Mouse (Mus musculus): ENCODE measurements around the gene Pou2f3. TPM values are rescaled to one million over a fixed set of nuclear protein-coding genes. Genes with fewer than 3 reads are reported as not detected.

Pou2f3 gene
- polyA plus RNA-seq, 1 experiment = 0.14 TPM

- DNase-seq = no peak
- TF ChIP-seq POLR2A (IDR thresholded peaks at IDR 0.05; ENCODE audit: low read depth, low read length) = no peak
- no peak for TF ChIP-seq CTCF (conservative IDR thresholded peaks at IDR 0.05; ENCODE audit: insufficient read depth, insufficient read length, low read depth, low read length)
- Histone ChIP-seq H3K36me3 (ENCODE audit: control insufficient read depth, insufficient read depth, low read length) (no peaks in the 10 kb centered on the region), H3K27ac (ENCODE audit: insufficient read depth, low read depth, low read length) (no peak overlapping the region), H3K4me3 (ENCODE audit: insufficient read depth, low read depth, low read length) (no peak overlapping the region), H3K4me1 (ENCODE audit: control insufficient read depth, insufficient read depth, low read length) (peaks cover 52% of the 10 kb centered on the region), H3K27me3 (replicated peaks; ENCODE audit: control insufficient read depth, insufficient read depth, low read length) (no peaks in the 10 kb centered on the region)
- WGBS = 35% methylated on average over 5 of the region's 5 CpGs
These were observed 22.1 kb upstream of the Pou2f3 start for GRCm38 (mm10) chr9:43232286-43232685.

GRCm38 (mm10) chr9:43231805-43232204, 21.6 kb upstream of the Pou2f3 start:
- H3K27me3 ChIP-seq (replicated peaks; ENCODE audit: control insufficient read depth, insufficient read depth, low read length) = no peaks in the 10 kb centered on the region
- no peaks in the 10 kb centered on the region for H3K36me3 ChIP-seq (ENCODE audit: control insufficient read depth, insufficient read depth, low read length)
- H3K4me3 ChIP-seq (ENCODE audit: insufficient read depth, low read depth, low read length) = no peak overlapping the region
- no peak for TF ChIP-seq POLR2A (IDR thresholded peaks at IDR 0.05; ENCODE audit: low read depth, low read length)
- no peak for TF ChIP-seq CTCF (conservative IDR thresholded peaks at IDR 0.05; ENCODE audit: insufficient read depth, insufficient read length, low read depth, low read length)
- WGBS = 73% methylated on average over 4 of the region's 4 CpGs
- peaks cover 52% of the 10 kb centered on the region for H3K4me1 ChIP-seq (ENCODE audit: control insufficient read depth, insufficient read depth, low read length)
- H3K27ac ChIP-seq (ENCODE audit: insufficient read depth, low read depth, low read length) = peak overlapping the region; percentile 26; the same call in 1 of the 2 replicates
- peak; percentile 36 for DNase-seq

GRCm38 (mm10) chr9:43230886-43231285, 20.7 kb upstream of the Pou2f3 start:
- H3K4me1 ChIP-seq (ENCODE audit: control insufficient read depth, insufficient read depth, low read length) = peaks cover 58% of the 10 kb centered on the region
- H3K36me3 ChIP-seq (ENCODE audit: control insufficient read depth, insufficient read depth, low read length) = no peaks in the 10 kb centered on the region
- H3K4me3 ChIP-seq (ENCODE audit: insufficient read depth, low read depth, low read length) = no peak overlapping the region
- no peaks in the 10 kb centered on the region for H3K27me3 ChIP-seq (replicated peaks; ENCODE audit: control insufficient read depth, insufficient read depth, low read length)
- no peak for TF ChIP-seq CTCF (conservative IDR thresholded peaks at IDR 0.05; ENCODE audit: insufficient read depth, insufficient read length, low read depth, low read length)
- TF ChIP-seq POLR2A (IDR thresholded peaks at IDR 0.05; ENCODE audit: low read depth, low read length) = no peak
- peak overlapping the region; percentile 26; the same call in 1 of the 2 replicates for H3K27ac ChIP-seq (ENCODE audit: insufficient read depth, low read depth, low read length)
- WGBS = 65% methylated on average over 4 of the region's 4 CpGs
- peak; percentile 66 for DNase-seq

GRCm38 (mm10) chr9:43229962-43230361, 19.8 kb upstream of the Pou2f3 start:
- Histone ChIP-seq H3K4me3 (ENCODE audit: insufficient read depth, low read depth, low read length) (no peak overlapping the region), H3K27me3 (replicated peaks; ENCODE audit: control insufficient read depth, insufficient read depth, low read length) (no peaks in the 10 kb centered on the region), H3K36me3 (ENCODE audit: control insufficient read depth, insufficient read depth, low read length) (no peaks in the 10 kb centered on the region), H3K27ac (ENCODE audit: insufficient read depth, low read depth, low read length) (no peak overlapping the region), H3K4me1 (ENCODE audit: control insufficient read depth, insufficient read depth, low read length) (peaks cover 55% of the 10 kb centered on the region)
- 86% methylated on average over 7 of the region's 7 CpGs for WGBS
- DNase-seq = no peak
- no peak for TF ChIP-seq CTCF (conservative IDR thresholded peaks at IDR 0.05; ENCODE audit: insufficient read depth, insufficient read length, low read depth, low read length)
- TF ChIP-seq POLR2A (IDR thresholded peaks at IDR 0.05; ENCODE audit: low read depth, low read length) = no peak

GRCm38 (mm10) chr9:43229398-43229895, 19.3 kb upstream of the Pou2f3 start:
- TF ChIP-seq POLR2A (IDR thresholded peaks at IDR 0.05; ENCODE audit: low read depth, low read length) = no peak
- no peak for TF ChIP-seq CTCF (conservative IDR thresholded peaks at IDR 0.05; ENCODE audit: insufficient read depth, insufficient read length, low read depth, low read length)
- no peaks in the 10 kb centered on the region for H3K36me3 ChIP-seq (ENCODE audit: control insufficient read depth, insufficient read depth, low read length)
- peak; percentile 57 for DNase-seq
- no peak overlapping the region for H3K27ac ChIP-seq (ENCODE audit: insufficient read depth, low read depth, low read length)
- no peak overlapping the region for H3K4me3 ChIP-seq (ENCODE audit: insufficient read depth, low read depth, low read length)
- H3K27me3 ChIP-seq (replicated peaks; ENCODE audit: control insufficient read depth, insufficient read depth, low read length) = no peaks in the 10 kb centered on the region
- peaks cover 50% of the 10 kb centered on the region for H3K4me1 ChIP-seq (ENCODE audit: control insufficient read depth, insufficient read depth, low read length)
- 75% methylated on average over 10 of the region's 10 CpGs for WGBS

- Histone ChIP-seq H3K4me3 (ENCODE audit: insufficient read depth, low read depth, low read length) (no peak overlapping the region), H3K27me3 (replicated peaks; ENCODE audit: control insufficient read depth, insufficient read depth, low read length) (no peaks in the 10 kb centered on the region), H3K4me1 (ENCODE audit: control insufficient read depth, insufficient read depth, low read length) (peaks cover 45% of the 10 kb centered on the region), H3K36me3 (ENCODE audit: control insufficient read depth, insufficient read depth, low read length) (no peaks in the 10 kb centered on the region), H3K27ac (ENCODE audit: insufficient read depth, low read depth, low read length) (no peak overlapping the region)
- TF ChIP-seq CTCF (conservative IDR thresholded peaks at IDR 0.05; ENCODE audit: insufficient read depth, insufficient read length, low read depth, low read length) (no peak), POLR2A (IDR thresholded peaks at IDR 0.05; ENCODE audit: low read depth, low read length) (no peak)
- no peak for DNase-seq
- WGBS = 81% methylated on average over 2 of the region's 2 CpGs
These were observed 18.6 kb upstream of the Pou2f3 start for GRCm38 (mm10) chr9:43228745-43229144.

GRCm38 (mm10) chr9:43227626-43228025, 17.5 kb upstream of the Pou2f3 start:
- 46% methylated on average over 8 of the region's 8 CpGs for WGBS
- Histone ChIP-seq H3K36me3 (ENCODE audit: control insufficient read depth, insufficient read depth, low read length) (no peaks in the 10 kb centered on the region), H3K4me1 (ENCODE audit: control insufficient read depth, insufficient read depth, low read length) (peaks cover 45% of the 10 kb centered on the region), H3K27ac (ENCODE audit: insufficient read depth, low read depth, low read length) (peak overlapping the region; percentile 67; the same call in 1 of the 2 replicates), H3K4me3 (ENCODE audit: insufficient read depth, low read depth, low read length) (no peak overlapping the region), H3K27me3 (replicated peaks; ENCODE audit: control insufficient read depth, insufficient read depth, low read length) (no peaks in the 10 kb centered on the region)
- TF ChIP-seq CTCF (conservative IDR thresholded peaks at IDR 0.05; ENCODE audit: insufficient read depth, insufficient read length, low read depth, low read length) = no peak
- TF ChIP-seq POLR2A (IDR thresholded peaks at IDR 0.05; ENCODE audit: low read depth, low read length) = no peak
- peak; percentile 58 for DNase-seq
